Mouse (Mus musculus): ENCODE results near the gene Acly. TPM values are rescaled to one million over a fixed set of nuclear protein-coding genes. Genes with fewer than 3 reads are reported as not detected.

Gene Acly
- polyA plus RNA-seq, 1 experiment from 2014 or later, result 153 TPM

- ATAC-seq (ENCODE audit: borderline replicate concordance, extremely low read depth, low FRiP score, low TSS enrichment), result no peak
- no peak overlapping the region for H3K4me2 ChIP-seq
- no peak overlapping the region for H3K27ac ChIP-seq
- 74% methylated on average over 5 of the region's 5 CpGs for WGBS
- H3K36me3 ChIP-seq, result peaks cover 46% of the 10 kb centered on the region
- 0 out of 2 replicates have a peak, but pooled peaks cover 4% of the 10 kb centered on the region for H3K4me1 ChIP-seq
- H3K9ac ChIP-seq, result no peak overlapping the region
- no peaks in the 10 kb centered on the region for H3K27me3 ChIP-seq
- no peak overlapping the region for H3K4me3 ChIP-seq
- H3K9me3 ChIP-seq, result no peaks in the 10 kb centered on the region
These were observed 95.8 kb downstream of the Acly start for GRCm38 (mm10) chr11:100432002-100432401.

GRCm38 (mm10) chr11:100430052-100430451 is 97.7 kb downstream of the Acly start:
- Histone ChIP-seq H3K9me3 (no peaks in the 10 kb centered on the region), H3K4me1 (0 out of 2 replicates have a peak, but pooled peaks cover 4% of the 10 kb centered on the region), H3K9ac (no peak overlapping the region), H3K4me3 (no peak overlapping the region), H3K27ac (no peak overlapping the region), H3K27me3 (no peaks in the 10 kb centered on the region), H3K4me2 (no peak overlapping the region), H3K36me3 (peaks cover 35% of the 10 kb centered on the region)
- no peak for ATAC-seq (ENCODE audit: borderline replicate concordance, extremely low read depth, low FRiP score, low TSS enrichment)
- 87% methylated on average over 7 of the region's 7 CpGs for WGBS

DNA sequence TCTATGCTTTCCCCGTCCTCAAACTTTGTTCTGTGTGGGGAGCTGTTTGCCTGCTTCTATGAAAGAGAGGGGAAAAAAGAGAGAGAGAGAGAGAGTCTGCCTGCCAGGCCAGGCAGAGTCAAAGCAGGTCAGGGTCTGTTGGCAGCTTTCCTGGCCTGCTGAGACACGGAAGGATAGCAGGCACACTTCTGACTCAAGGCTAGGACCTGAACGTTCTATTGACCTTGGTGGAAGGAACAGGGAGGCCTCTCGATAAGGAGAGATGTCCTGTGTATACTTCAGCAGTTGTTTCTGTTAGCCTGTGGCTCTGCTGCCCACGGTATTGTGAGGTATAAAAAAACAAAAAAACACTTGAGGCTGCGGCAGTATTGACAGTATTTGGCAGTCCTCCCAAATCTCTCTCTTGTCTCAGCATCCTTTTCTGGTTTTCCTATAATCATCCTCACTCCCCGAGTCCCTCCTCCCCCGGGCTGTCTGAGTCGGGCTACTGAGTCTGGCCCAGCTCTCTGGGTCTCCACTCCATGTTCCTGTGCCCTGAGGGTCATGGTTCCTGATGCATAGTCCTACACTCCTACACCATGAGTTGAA is 99.1 kb downstream of the Acly start:
- H3K9me3 ChIP-seq, result no peaks in the 10 kb centered on the region
- 0 out of 2 replicates have a peak, but pooled peaks cover 4% of the 10 kb centered on the region for H3K4me1 ChIP-seq
- ATAC-seq (ENCODE audit: borderline replicate concordance, extremely low read depth, low FRiP score, low TSS enrichment), result no peak
- no peak overlapping the region for H3K4me2 ChIP-seq
- H3K27ac ChIP-seq, result no peak overlapping the region
- H3K4me3 ChIP-seq, result no peak overlapping the region
- no peak overlapping the region for H3K9ac ChIP-seq
- WGBS, result 41% methylated on average over 9 of the region's 9 CpGs
- peaks cover 40% of the 10 kb centered on the region for H3K36me3 ChIP-seq
- no peaks in the 10 kb centered on the region for H3K27me3 ChIP-seq

DNA sequence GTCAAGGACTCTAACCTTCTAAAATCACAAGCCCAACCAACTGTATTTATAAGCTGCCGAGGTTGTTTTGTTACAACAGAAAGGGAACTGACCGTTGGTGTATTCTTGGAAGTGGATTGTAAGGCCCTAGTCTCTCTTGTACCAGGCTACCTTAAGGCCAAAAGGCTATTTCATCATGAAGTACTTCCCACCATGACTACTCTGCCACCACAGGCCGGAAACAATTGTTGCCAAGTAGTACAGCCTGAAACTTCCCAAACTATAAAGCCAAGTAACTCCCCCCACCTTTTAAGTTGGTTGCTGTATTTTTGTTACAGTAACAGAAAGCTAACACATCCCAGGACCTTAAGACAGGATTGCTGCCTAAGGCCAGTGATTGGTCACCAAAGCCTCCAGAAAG is 101.0 kb downstream of the Acly start:
- Histone ChIP-seq H3K4me3 (no peak overlapping the region), H3K27ac (no peak overlapping the region), H3K9me3 (no peaks in the 10 kb centered on the region), H3K4me1 (0 out of 2 replicates have a peak, but pooled peaks cover 4% of the 10 kb centered on the region), H3K36me3 (peaks cover 53% of the 10 kb centered on the region), H3K4me2 (no peak overlapping the region), H3K9ac (no peak overlapping the region), H3K27me3 (no peaks in the 10 kb centered on the region)
- no peak for ATAC-seq (ENCODE audit: borderline replicate concordance, extremely low read depth, low FRiP score, low TSS enrichment)
- WGBS, result 72% methylated on average over 3 of the region's 3 CpGs

Small RNAs within 50 kb of the gene (microRNA-seq; reads per million reads assigned to microRNA genes)
- gene Gm27374, result not detected
- gene Mir7116, result not detected

Other genes starting within 250 kb of the Acly start
- gene Eif1, start 208.1 kb downstream of the Acly start, polyA plus RNA-seq (2015; fragmentation: Nextera tagmentation; extraction: Ambion mirVana), result 1,642 and 1,646 TPM in 2 replicates
- gene Gast, start 193.6 kb downstream of the Acly start, polyA plus RNA-seq (2015; fragmentation: Nextera tagmentation; extraction: Ambion mirVana), result not detected in 2 replicates
- 19.8 and 20.7 TPM in 2 replicates for gene Hap1, start 171.9 kb downstream of the Acly start, polyA plus RNA-seq (2015; fragmentation: Nextera tagmentation; extraction: Ambion mirVana)
- 122 and 136 TPM in 2 replicates for gene Jup, start 130.2 kb downstream of the Acly start, polyA plus RNA-seq (2015; fragmentation: Nextera tagmentation; extraction: Ambion mirVana)
- 71.5 and 73.4 TPM in 2 replicates for gene P3h4, start 113.2 kb downstream of the Acly start, polyA plus RNA-seq (2015; fragmentation: Nextera tagmentation; extraction: Ambion mirVana)
- 142 and 143 TPM in 2 replicates for gene Fkbp10, start 112.3 kb downstream of the Acly start, polyA plus RNA-seq (2015; fragmentation: Nextera tagmentation; extraction: Ambion mirVana)
- 129 and 133 TPM in 2 replicates for gene Nt5c3b, start 86.2 kb downstream of the Acly start, polyA plus RNA-seq (2015; fragmentation: Nextera tagmentation; extraction: Ambion mirVana)
- gene Klhl10, start 86.1 kb downstream of the Acly start, polyA plus RNA-seq (2015; fragmentation: Nextera tagmentation; extraction: Ambion mirVana), result 0.56 and 0.88 TPM in 2 replicates
- 8.6 and 9.3 TPM in 2 replicates for gene Klhl11, start 55.3 kb downstream of the Acly start, polyA plus RNA-seq (2015; fragmentation: Nextera tagmentation; extraction: Ambion mirVana)
- 1.6 and 2.6 TPM in 2 replicates for gene Ttc25, start 17.6 kb upstream of the Acly start, polyA plus RNA-seq (2015; fragmentation: Nextera tagmentation; extraction: Ambion mirVana)
- 28.7 and 32.3 TPM in 2 replicates for gene Cnp, start 46.9 kb upstream of the Acly start, polyA plus RNA-seq (2015; fragmentation: Nextera tagmentation; extraction: Ambion mirVana)
- gene Nkiras2, start 91.2 kb upstream of the Acly start, polyA plus RNA-seq (2015; fragmentation: Nextera tagmentation; extraction: Ambion mirVana), result 57.1 and 58.7 TPM in 2 replicates
- gene Dnajc7, start 92.2 kb upstream of the Acly start, polyA plus RNA-seq (2015; fragmentation: Nextera tagmentation; extraction: Ambion mirVana), result 215 and 229 TPM in 2 replicates
- gene Zfp385c, start 164.5 kb upstream of the Acly start, polyA plus RNA-seq (2015; fragmentation: Nextera tagmentation; extraction: Ambion mirVana), result 0.06 and 0.13 TPM in 2 replicates
- gene Dhx58, start 176.3 kb upstream of the Acly start, polyA plus RNA-seq (2015; fragmentation: Nextera tagmentation; extraction: Ambion mirVana), result 3.0 and 3.8 TPM in 2 replicates
- 52.9 and 56.1 TPM in 2 replicates for gene Kat2a, start 184.5 kb upstream of the Acly start, polyA plus RNA-seq (2015; fragmentation: Nextera tagmentation; extraction: Ambion mirVana)
- gene Hspb9, start 185.8 kb upstream of the Acly start, polyA plus RNA-seq (2015; fragmentation: Nextera tagmentation; extraction: Ambion mirVana), result 0.23 and 0.32 TPM in 2 replicates
- gene Rab5c, start 210.2 kb upstream of the Acly start, polyA plus RNA-seq (2015; fragmentation: Nextera tagmentation; extraction: Ambion mirVana), result 24.4 and 26.0 TPM in 2 replicates
- 0.04 TPM in 1 of 2 replicates, not detected in the other for gene Kcnh4, start 231.9 kb upstream of the Acly start, polyA plus RNA-seq (2015; fragmentation: Nextera tagmentation; extraction: Ambion mirVana)
- not detected in 2 replicates for gene Hcrt, start 234.9 kb upstream of the Acly start, polyA plus RNA-seq (2015; fragmentation: Nextera tagmentation; extraction: Ambion mirVana)
- 6.1 and 6.4 TPM in 2 replicates for gene Ghdc, start 243.0 kb upstream of the Acly start, polyA plus RNA-seq (2015; fragmentation: Nextera tagmentation; extraction: Ambion mirVana)

All from lung, embryonic 15.5 days (tissue).